Mouse (Mus musculus) limb, embryonic 11.5 days (tissue): ENCODE results near the gene Cxadr. TPM values are rescaled to one million over a fixed set of nuclear protein-coding genes. Genes with fewer than 3 reads are reported as not detected.

Experiments
- ATAC-seq: fragments of 200-750 bp; cut with Nextera tagmentation; 2 replicates; pipeline ENCODE4 v1.8.0; 2017; ENCODE audit warnings: low read depth; ENCODE audit not compliant: insufficient number of reproducible peaks, low FRiP score, low TSS enrichment
- DNase-seq: peaks from one replicate; pipeline ENCODE4 v3.0.0-alpha.2; 2015; ENCODE audit warnings: low spot score
- H3K27ac ChIP-seq: fragments of 300-500 bp; sonication (generic); replicated peaks from 2 replicates; pipeline ENCODE4 v1.5.1; 2014; ENCODE audit warnings: low read depth, mild to moderate bottlenecking, low read length
- H3K27me3 ChIP-seq: fragments of 300-500 bp; sonication (generic); 2 replicates; pipeline ENCODE4 v1.6.1; 2014; ENCODE audit warnings: mild to moderate bottlenecking, low read length, mixed read lengths; ENCODE audit not compliant: control insufficient read depth, insufficient read depth
- H3K36me3 ChIP-seq: fragments of 300-500 bp; sonication (generic); 2 replicates; pipeline ENCODE4 v1.6.1; 2014; ENCODE audit warnings: mild to moderate bottlenecking, low read length, moderate library complexity, mixed read lengths; ENCODE audit not compliant: control insufficient read depth, insufficient read depth
- H3K4me1 ChIP-seq: fragments of 300-500 bp; sonication (generic); 2 replicates; pipeline ENCODE4 v1.6.1; 2014; ENCODE audit warnings: low read length, mixed read lengths; ENCODE audit not compliant: control insufficient read depth, insufficient read depth
- H3K4me2 ChIP-seq: fragments of 300-500 bp; sonication (generic); 2 replicates; pipeline ENCODE4 v1.6.1; 2014; ENCODE audit warnings: low read depth, mild to moderate bottlenecking, moderate library complexity; ENCODE audit not compliant: severe bottlenecking
- H3K4me3 ChIP-seq: fragments of 300-500 bp; sonication (generic); 2 replicates; pipeline ENCODE4 v1.5.1; 2014; ENCODE audit warnings: low read depth, low read length
- H3K9ac ChIP-seq: fragments of 300-500 bp; sonication (generic); 2 replicates; pipeline ENCODE4 v1.6.1; 2014; ENCODE audit warnings: mild to moderate bottlenecking, low read length
- H3K9me3 ChIP-seq: fragments of 300-500 bp; sonication (generic); 2 replicates; pipeline ENCODE4 v1.6.1; 2016; ENCODE audit warnings: low read length; ENCODE audit not compliant: control insufficient read depth
- WGBS: fragments of 180-500 bp; shearing (Covaris S2); extraction: QIAGEN DNeasy Blood & Tissue Kit; methylation state at CpG from one replicate; pipeline ENCODE4 v1.1.7; 2014; 5-methylcytosine and 5-hydroxymethylcytosine counted together
- polyA plus RNA-seq: library from polyadenylated mRNA; unstranded; fragments of >200 nt; fragmentation: Nextera tagmentation; extraction: Ambion mirVana; gene quantifications from 2 replicates; pipeline ENCODE4 v1.2.1, GENCODE M21; 2014

The Cxadr gene
- polyA plus RNA-seq, 1 experiment from 2014 or later = 24.4 TPM

GRCm38 (mm10) chr16:78314026-78314425 is 12.7 kb downstream of the Cxadr start:
- Histone ChIP-seq H3K27ac (no peak overlapping the region), H3K36me3 (no peaks in the 10 kb centered on the region), H3K9me3 (no peaks in the 10 kb centered on the region), H3K27me3 (no peaks in the 10 kb centered on the region), H3K4me2 (no peak overlapping the region), H3K4me3 (no peak overlapping the region), H3K4me1 (no peaks in the 10 kb centered on the region), H3K9ac (no peak overlapping the region)
- DNase-seq (no peak), ATAC-seq (no peak)
- WGBS = 79% methylated on average over 6 of the region's 6 CpGs

- no peaks in the 10 kb centered on the region for H3K36me3 ChIP-seq
- ATAC-seq = no peak
- no peaks in the 10 kb centered on the region for H3K9me3 ChIP-seq
- WGBS = 89% methylated on average over 9 of the region's 9 CpGs
- H3K4me2 ChIP-seq = no peak overlapping the region
- H3K27me3 ChIP-seq = no peaks in the 10 kb centered on the region
- H3K9ac ChIP-seq = no peak overlapping the region
- H3K4me1 ChIP-seq = no peaks in the 10 kb centered on the region
- H3K27ac ChIP-seq = no peak overlapping the region
- DNase-seq = peak; percentile 36
- no peak overlapping the region for H3K4me3 ChIP-seq
Measured at GRCm38 (mm10) chr16:78316849-78317248, 15.6 kb downstream of the Cxadr start.

- ATAC-seq (no peak), DNase-seq (no peak)
- Histone ChIP-seq H3K4me2 (no peak overlapping the region), H3K4me3 (no peak overlapping the region), H3K27ac (no peak overlapping the region), H3K9me3 (no peaks in the 10 kb centered on the region), H3K4me1 (no peaks in the 10 kb centered on the region), H3K36me3 (no peaks in the 10 kb centered on the region), H3K27me3 (no peaks in the 10 kb centered on the region), H3K9ac (no peak overlapping the region)
- WGBS = 87% methylated on average over 7 of the region's 7 CpGs
Measured at GRCm38 (mm10) chr16:78317960-78318359, 16.7 kb downstream of the Cxadr start.

DNA sequence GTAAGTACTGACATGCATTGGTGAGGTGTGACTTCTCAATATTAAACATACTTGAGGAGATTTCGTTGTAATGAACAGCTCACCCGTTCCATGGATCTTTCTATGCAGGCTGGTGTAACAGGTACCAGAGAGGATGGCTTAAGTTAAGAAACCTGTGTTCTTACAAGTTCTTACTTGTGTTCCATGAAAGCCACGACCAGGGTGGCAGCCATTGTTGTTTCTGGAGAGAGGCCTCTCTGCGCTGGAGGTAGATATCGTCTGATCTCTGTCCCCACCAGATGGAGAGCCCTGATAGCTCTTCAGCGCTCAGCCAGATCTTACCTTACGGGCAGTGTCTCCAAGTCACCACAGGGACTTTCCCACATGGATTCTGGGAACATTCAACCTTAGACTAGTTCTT is 18.4 kb downstream of the Cxadr start:
- no peaks in the 10 kb centered on the region for H3K27me3 ChIP-seq
- H3K9ac ChIP-seq = no peak overlapping the region
- H3K27ac ChIP-seq = no peak overlapping the region
- H3K4me1 ChIP-seq = no peaks in the 10 kb centered on the region
- H3K4me3 ChIP-seq = no peak overlapping the region
- H3K9me3 ChIP-seq = no peaks in the 10 kb centered on the region
- DNase-seq (no peak), ATAC-seq (no peak)
- no peaks in the 10 kb centered on the region for H3K36me3 ChIP-seq
- H3K4me2 ChIP-seq = no peak overlapping the region
- WGBS = 80% methylated on average over 7 of the region's 7 CpGs

- ATAC-seq (no peak), DNase-seq (no peak)
- 21% methylated on average over 7 of the region's 7 CpGs for WGBS
Measured at GRCm38 (mm10) chr16:78321559-78321958, 20.3 kb downstream of the Cxadr start.

DNA sequence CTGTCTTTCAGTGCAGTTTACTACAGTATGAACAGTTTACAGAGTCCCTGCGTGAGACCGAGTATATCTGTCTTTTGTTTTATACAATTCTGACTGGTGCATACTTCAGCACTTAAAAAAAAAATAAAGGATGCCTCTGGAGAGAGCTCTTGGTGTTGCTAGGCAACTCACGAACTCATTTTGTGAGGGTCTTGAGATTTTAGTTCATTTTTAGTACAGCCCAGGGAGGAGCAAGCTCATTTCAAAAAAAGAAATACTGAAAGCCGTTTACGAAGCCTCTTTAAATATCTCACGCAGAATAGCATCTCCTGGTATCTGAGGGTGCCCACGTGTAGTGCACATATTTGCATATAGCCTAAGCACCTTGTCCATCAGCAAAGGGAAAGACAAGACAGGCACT is 20.9 kb downstream of the Cxadr start:
- Histone ChIP-seq H3K4me2 (no peak overlapping the region), H3K9me3 (no peaks in the 10 kb centered on the region), H3K27ac (no peak overlapping the region), H3K4me3 (no peak overlapping the region), H3K4me1 (no peaks in the 10 kb centered on the region), H3K36me3 (no peaks in the 10 kb centered on the region; the same call in 1 of the 2 replicates), H3K9ac (no peak overlapping the region), H3K27me3 (no peaks in the 10 kb centered on the region)
- no peak for DNase-seq
- ATAC-seq = no peak
- 77% methylated on average over 7 of the region's 7 CpGs for WGBS

More at GRCm38 (mm10) chr16:78321559-78321958, 20.3 kb downstream of the Cxadr start:
- Histone ChIP-seq H3K9me3 (no peaks in the 10 kb centered on the region), H3K36me3 (no peaks in the 10 kb centered on the region; the same call in 1 of the 2 replicates), H3K4me1 (no peaks in the 10 kb centered on the region), H3K27ac (no peak overlapping the region), H3K9ac (no peak overlapping the region), H3K4me2 (no peak overlapping the region), H3K27me3 (no peaks in the 10 kb centered on the region), H3K4me3 (no peak overlapping the region)

- H3K27ac ChIP-seq = no peak overlapping the region
- DNase-seq = no peak
- H3K9ac ChIP-seq = no peak overlapping the region
- peaks cover 2% of the 10 kb centered on the region; the same call in 1 of the 2 replicates for H3K36me3 ChIP-seq
- no peaks in the 10 kb centered on the region for H3K9me3 ChIP-seq
- H3K4me3 ChIP-seq = no peak overlapping the region
- no peak overlapping the region for H3K4me2 ChIP-seq
- H3K27me3 ChIP-seq = no peaks in the 10 kb centered on the region
- 89% methylated on average over 27 of the region's 27 CpGs for WGBS
- ATAC-seq = no peak
- no peaks in the 10 kb centered on the region for H3K4me1 ChIP-seq
Measured at GRCm38 (mm10) chr16:78325972-78326848, 24.9 kb downstream of the Cxadr start.

- Histone ChIP-seq H3K4me2 (no peak overlapping the region), H3K9ac (no peak overlapping the region), H3K27ac (no peak overlapping the region), H3K36me3 (peaks cover 2% of the 10 kb centered on the region; the same call in 1 of the 2 replicates), H3K27me3 (no peaks in the 10 kb centered on the region), H3K9me3 (no peaks in the 10 kb centered on the region), H3K4me1 (no peaks in the 10 kb centered on the region), H3K4me3 (no peak overlapping the region)
- no peak for DNase-seq
- 92% methylated on average over 7 of the region's 7 CpGs for WGBS
- ATAC-seq = no peak
Measured at GRCm38 (mm10) chr16:78327562-78327961, 26.3 kb downstream of the Cxadr start.
